Mouse (Mus musculus) hindbrain, embryonic 13.5 days (tissue): ENCODE measurements around the gene Ccnl1. TPM values are rescaled to one million over a fixed set of nuclear protein-coding genes. Genes with fewer than 3 reads are reported as not detected.
A peak's percentile ranks its signal among the peaks of the same experiment; 100 is the strongest.

Source experiments
- ATAC-seq: fragments of 200-750 bp; cut with Nextera tagmentation; 2 replicates; pipeline ENCODE4 v1.8.0; 2017; ENCODE audit warnings: moderate TSS enrichment; ENCODE audit not compliant: low FRiP score
- H3K27ac ChIP-seq: fragments of 300-500 bp; sonication (generic); 2 replicates; pipeline ENCODE4 v1.5.1; 2015; ENCODE audit warnings: inconsistent platforms, mild to moderate bottlenecking, moderate library complexity
- H3K27me3 ChIP-seq: fragments of 300-500 bp; sonication (generic); 2 replicates; pipeline ENCODE4 v1.6.1; 2015; ENCODE audit warnings: mild to moderate bottlenecking, inconsistent platforms
- H3K36me3 ChIP-seq: fragments of 300-500 bp; sonication (generic); 2 replicates; pipeline ENCODE4 v1.6.1; 2015; ENCODE audit warnings: mild to moderate bottlenecking, inconsistent platforms
- H3K4me1 ChIP-seq: fragments of 300-500 bp; sonication (generic); replicated peaks from 2 replicates; pipeline ENCODE4 v1.6.1; 2015; ENCODE audit warnings: inconsistent platforms
- H3K4me2 ChIP-seq: fragments of 300-500 bp; sonication (generic); 2 replicates; pipeline ENCODE4 v1.6.1; 2015; ENCODE audit warnings: inconsistent platforms, mild to moderate bottlenecking, moderate library complexity
- H3K4me3 ChIP-seq: fragments of 300-500 bp; sonication (generic); 2 replicates; pipeline ENCODE4 v1.5.1; 2015; ENCODE audit warnings: mild to moderate bottlenecking, inconsistent platforms
- H3K9ac ChIP-seq: fragments of 300-500 bp; sonication (generic); 2 replicates; pipeline ENCODE4 v1.6.1; 2015; ENCODE audit warnings: mild to moderate bottlenecking, inconsistent platforms
- H3K9me3 ChIP-seq: fragments of 300-500 bp; sonication (generic); 2 replicates; pipeline ENCODE4 v1.6.1; 2016; ENCODE audit warnings: inconsistent platforms
- WGBS: fragments of 180-500 bp; shearing (Covaris S2); methylation state at CpG from one replicate; pipeline ENCODE4 v1.1.7; 2015; 5-methylcytosine and 5-hydroxymethylcytosine counted together
- polyA plus RNA-seq: library from polyadenylated mRNA; unstranded; fragments of >200 nt; fragmentation: Nextera tagmentation; extraction: Ambion mirVana; gene quantifications from 2 replicates; pipeline ENCODE4 v1.2.1, GENCODE M21; 2015

Gene Ccnl1
- polyA plus RNA-seq, 1 experiment from 2014 or later: 80.9 TPM

GRCm38 (mm10) chr3:65930636-65931035 is 27.4 kb downstream of the Ccnl1 start:
- ATAC-seq: no peak
- H3K36me3 ChIP-seq: no peaks in the 10 kb centered on the region
- no peak overlapping the region for H3K27ac ChIP-seq
- H3K9me3 ChIP-seq: no peaks in the 10 kb centered on the region
- peaks cover 17% of the 10 kb centered on the region for H3K4me1 ChIP-seq
- 59% methylated on average over 8 of the region's 8 CpGs for WGBS
- no peak overlapping the region for H3K4me3 ChIP-seq
- peaks cover 9% of the 10 kb centered on the region for H3K27me3 ChIP-seq
- no peak overlapping the region for H3K9ac ChIP-seq
- H3K4me2 ChIP-seq: no peak overlapping the region

DNA sequence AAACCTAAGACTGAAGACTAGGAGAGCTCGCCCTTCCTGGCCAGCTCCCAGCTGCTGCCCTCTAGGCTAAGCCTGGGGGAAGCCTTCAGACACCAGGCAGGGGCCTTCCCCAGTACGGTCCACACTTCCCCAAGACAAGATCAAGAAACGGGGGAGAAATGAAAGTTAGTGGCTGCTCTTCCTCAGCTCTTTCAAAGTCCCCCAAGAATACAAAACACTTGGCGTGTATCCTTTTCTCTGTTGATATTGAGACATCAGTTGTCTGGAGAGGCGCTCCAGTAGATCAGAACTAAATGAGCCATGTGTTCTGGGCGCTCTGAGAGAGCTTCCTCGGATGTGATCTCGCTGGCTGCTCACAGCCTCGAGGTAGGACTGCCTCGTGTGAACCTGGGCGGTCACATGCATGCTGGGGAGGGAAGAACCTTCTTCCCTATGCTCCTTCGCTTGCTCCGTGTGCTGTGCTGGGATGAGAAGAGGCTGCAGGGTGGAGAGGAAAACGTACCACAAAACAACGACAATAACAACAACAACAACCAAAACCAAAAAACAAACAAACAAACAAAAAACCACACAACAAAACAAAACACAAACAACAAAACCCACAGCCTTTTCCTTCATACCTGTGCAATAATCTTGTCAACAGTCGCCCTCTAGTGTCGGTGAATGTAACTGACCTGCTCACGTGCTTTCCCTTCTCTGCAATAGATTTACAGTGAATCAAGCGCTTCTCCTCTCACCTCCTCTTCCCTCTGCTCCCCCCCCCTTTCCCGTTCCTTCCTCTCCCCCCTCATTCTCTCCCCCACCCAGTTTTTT is 28.0 kb downstream of the Ccnl1 start:
- 21% methylated on average over 20 of the region's 20 CpGs for WGBS
- Histone ChIP-seq H3K4me2 (peak overlapping the region; percentile 44), H3K9ac (no peak overlapping the region), H3K27me3 (peaks cover 9% of the 10 kb centered on the region), H3K4me3 (peak overlapping the region; percentile 14), H3K4me1 (peaks cover 17% of the 10 kb centered on the region), H3K9me3 (no peaks in the 10 kb centered on the region), H3K36me3 (no peaks in the 10 kb centered on the region), H3K27ac (no peak overlapping the region)
- ATAC-seq: peak; percentile 69

DNA sequence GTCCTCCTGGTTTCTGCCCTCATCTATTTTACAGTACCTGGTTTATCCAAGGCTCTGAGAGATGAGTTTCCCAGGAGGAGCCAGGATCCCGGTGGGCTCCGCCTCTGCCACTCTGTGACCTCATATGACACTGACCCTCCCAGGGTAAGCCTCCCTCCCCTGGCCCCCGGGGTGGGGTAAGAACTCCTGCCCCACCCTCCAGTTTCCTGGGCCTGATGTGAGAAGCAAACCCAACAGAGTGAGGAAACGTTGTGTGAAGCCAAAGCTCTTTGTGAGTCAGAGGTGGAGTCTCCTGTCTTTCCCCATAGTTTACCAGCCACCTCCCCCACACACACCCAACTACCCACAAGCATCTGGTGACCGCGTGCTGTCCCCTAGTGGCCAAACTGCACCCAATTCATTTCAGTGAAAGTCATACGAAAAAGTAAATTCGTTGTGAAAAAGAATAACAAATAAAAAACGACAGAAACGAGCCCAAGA is 28.7 kb downstream of the Ccnl1 start:
- Histone ChIP-seq H3K4me1 (peaks cover 17% of the 10 kb centered on the region), H3K9ac (no peak overlapping the region), H3K36me3 (no peaks in the 10 kb centered on the region), H3K4me3 (peak overlapping the region; percentile 14), H3K27ac (peak overlapping the region; percentile 68; the same call in 1 of the 2 replicates), H3K9me3 (no peaks in the 10 kb centered on the region), H3K27me3 (peaks cover 9% of the 10 kb centered on the region), H3K4me2 (peak overlapping the region; percentile 44)
- 2% methylated on average over 10 of the region's 10 CpGs for WGBS
- ATAC-seq: peak; percentile 84

DNA sequence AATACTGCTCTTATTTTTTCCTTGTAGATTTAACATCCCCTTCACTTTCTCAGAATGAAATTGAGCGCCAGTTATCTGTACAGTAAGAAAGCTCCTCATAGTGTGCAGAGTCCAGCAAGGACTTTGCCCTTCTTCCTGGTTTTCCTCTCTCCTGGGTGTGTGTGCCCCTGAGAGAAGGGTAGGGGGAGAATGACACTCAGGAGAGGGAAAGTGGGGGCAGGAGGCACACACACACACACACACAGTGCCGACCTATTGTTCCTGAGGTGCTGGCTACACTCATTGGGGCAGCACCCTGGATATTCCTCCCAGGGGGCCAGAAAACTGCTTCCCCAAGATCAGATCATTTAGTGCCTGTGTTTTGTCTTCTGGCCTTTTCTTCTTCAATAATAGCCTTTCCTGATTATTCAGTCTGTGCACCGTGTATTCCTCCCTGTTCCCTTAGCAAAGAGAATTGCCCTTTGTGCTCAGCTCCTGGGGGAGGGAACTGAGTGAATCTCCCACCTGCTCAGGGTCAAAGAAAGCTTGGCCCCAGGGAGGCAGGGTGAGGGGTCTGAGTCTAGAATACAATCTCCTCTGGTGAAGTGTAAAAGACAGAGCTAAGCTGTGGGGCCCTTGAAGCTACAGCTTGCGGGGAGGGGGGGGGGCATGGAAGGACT is 29.3 kb downstream of the Ccnl1 start:
- Histone ChIP-seq H3K9ac (0 out of 2 replicates have a peak overlapping the region, but pooled peaks have one; percentile 30), H3K9me3 (no peaks in the 10 kb centered on the region), H3K4me2 (peak overlapping the region; percentile 44), H3K36me3 (no peaks in the 10 kb centered on the region), H3K4me1 (peaks cover 17% of the 10 kb centered on the region), H3K27me3 (peaks cover 9% of the 10 kb centered on the region), H3K27ac (peak overlapping the region; percentile 68; the same call in 1 of the 2 replicates), H3K4me3 (no peak overlapping the region)
- peak; percentile 18; the same call in 1 of the 2 replicates for ATAC-seq
- 21% methylated on average over 4 of the region's 4 CpGs for WGBS

DNA sequence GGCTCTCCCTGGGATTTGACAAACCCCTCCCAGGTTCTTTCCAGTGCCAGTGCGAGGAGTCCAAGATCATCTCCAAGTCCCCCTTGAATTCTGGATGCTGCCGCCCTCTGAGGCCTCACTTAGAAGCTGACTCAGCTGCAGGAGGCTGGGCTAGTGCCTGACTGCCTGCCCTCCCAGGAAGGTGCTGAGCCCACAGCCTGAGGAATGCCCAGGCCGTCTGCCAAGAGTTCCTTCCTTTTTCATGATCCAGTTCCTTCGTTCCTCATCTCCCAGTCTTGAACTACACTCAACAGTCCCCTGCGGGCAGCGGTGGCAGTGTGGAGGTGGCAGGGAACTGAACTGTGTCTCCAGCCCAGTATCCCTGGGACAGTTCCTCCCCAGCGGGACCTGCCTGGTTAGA is 30.4 kb downstream of the Ccnl1 start:
- peaks cover 9% of the 10 kb centered on the region for H3K27me3 ChIP-seq
- no peak overlapping the region for H3K9ac ChIP-seq
- H3K27ac ChIP-seq: no peak overlapping the region
- no peak for ATAC-seq
- no peaks in the 10 kb centered on the region for H3K9me3 ChIP-seq
- WGBS: 59% methylated on average over 7 of the region's 7 CpGs
- H3K4me2 ChIP-seq: no peak overlapping the region
- H3K36me3 ChIP-seq: no peaks in the 10 kb centered on the region
- H3K4me3 ChIP-seq: no peak overlapping the region
- H3K4me1 ChIP-seq: peaks cover 17% of the 10 kb centered on the region

GRCm38 (mm10) chr3:65927101-65927501 is 30.9 kb downstream of the Ccnl1 start:
- no peak overlapping the region for H3K4me3 ChIP-seq
- ATAC-seq: no peak
- H3K36me3 ChIP-seq: no peaks in the 10 kb centered on the region
- no peaks in the 10 kb centered on the region for H3K9me3 ChIP-seq
- no peak overlapping the region for H3K27ac ChIP-seq
- 82% methylated on average over 4 of the region's 4 CpGs for WGBS
- H3K4me2 ChIP-seq: no peak overlapping the region
- H3K9ac ChIP-seq: no peak overlapping the region
- H3K4me1 ChIP-seq: peaks cover 17% of the 10 kb centered on the region
- H3K27me3 ChIP-seq: peaks cover 9% of the 10 kb centered on the region

DNA sequence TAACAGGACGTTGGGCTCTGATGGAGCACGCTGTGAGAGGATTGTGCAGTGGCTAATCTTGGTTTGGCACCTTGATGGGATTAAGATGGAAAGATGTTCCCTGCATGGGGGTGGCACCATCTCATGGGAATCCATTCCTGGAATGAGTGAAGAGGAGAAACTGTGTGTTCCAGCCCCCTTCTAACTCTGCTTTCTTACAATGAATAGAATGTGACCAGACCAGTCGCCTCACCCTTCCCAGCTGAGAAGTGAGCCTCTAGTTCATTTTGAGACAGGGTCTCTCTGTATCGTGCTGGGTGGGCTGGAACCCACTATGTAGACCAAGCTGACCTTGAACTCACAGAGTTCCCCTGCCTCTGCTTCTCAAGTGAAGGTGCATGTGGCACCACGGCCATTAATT is 31.6 kb downstream of the Ccnl1 start:
- Histone ChIP-seq H3K27ac (no peak overlapping the region), H3K4me3 (no peak overlapping the region), H3K4me1 (peaks cover 17% of the 10 kb centered on the region), H3K27me3 (peaks cover 6% of the 10 kb centered on the region), H3K36me3 (no peaks in the 10 kb centered on the region), H3K9me3 (no peaks in the 10 kb centered on the region), H3K4me2 (no peak overlapping the region), H3K9ac (no peak overlapping the region)
- ATAC-seq: no peak
- 94% methylated on average over 5 of the region's 5 CpGs for WGBS

DNA sequence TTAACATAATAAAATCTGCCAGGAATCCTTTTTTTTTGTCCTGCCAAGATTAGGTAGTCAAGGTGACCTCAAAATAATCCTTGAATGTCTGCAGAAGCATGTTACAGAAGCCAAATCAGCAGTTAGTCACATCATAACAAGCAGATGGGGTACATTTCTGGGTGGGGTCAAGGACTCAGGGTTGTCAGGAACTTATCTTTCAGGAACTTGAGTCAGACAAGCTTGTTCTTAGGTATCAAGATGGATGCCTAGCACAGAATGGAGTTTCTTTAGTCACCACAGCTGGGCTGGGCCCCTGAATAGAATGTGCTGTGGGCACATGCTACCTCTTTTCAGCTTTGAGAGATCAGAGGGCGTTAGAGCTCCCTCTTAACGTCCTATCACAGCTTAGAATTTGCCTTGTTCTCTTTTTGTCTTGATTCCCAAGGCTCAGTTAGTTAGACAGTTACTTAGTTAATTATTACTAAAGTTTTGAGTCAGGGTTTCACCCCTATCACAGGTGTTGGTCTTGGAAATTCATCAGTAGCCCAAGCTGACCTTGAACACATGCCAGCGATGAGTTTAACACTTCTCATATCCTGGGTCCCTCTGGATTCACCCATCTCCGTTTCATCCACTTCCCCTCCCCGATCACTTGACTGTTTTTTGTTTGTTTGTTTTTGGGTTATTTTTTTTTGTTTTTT is 32.9 kb downstream of the Ccnl1 start:
- 77% methylated on average over 5 of the region's 5 CpGs for WGBS
- no peak overlapping the region for H3K4me3 ChIP-seq
- H3K27ac ChIP-seq: no peak overlapping the region
- peaks cover 4% of the 10 kb centered on the region; the same call in 1 of the 2 replicates for H3K27me3 ChIP-seq
- H3K4me1 ChIP-seq: peaks cover 17% of the 10 kb centered on the region
- H3K36me3 ChIP-seq: no peaks in the 10 kb centered on the region
- no peak overlapping the region for H3K4me2 ChIP-seq
- no peaks in the 10 kb centered on the region for H3K9me3 ChIP-seq
- no peak overlapping the region for H3K9ac ChIP-seq
- ATAC-seq: no peak

DNA sequence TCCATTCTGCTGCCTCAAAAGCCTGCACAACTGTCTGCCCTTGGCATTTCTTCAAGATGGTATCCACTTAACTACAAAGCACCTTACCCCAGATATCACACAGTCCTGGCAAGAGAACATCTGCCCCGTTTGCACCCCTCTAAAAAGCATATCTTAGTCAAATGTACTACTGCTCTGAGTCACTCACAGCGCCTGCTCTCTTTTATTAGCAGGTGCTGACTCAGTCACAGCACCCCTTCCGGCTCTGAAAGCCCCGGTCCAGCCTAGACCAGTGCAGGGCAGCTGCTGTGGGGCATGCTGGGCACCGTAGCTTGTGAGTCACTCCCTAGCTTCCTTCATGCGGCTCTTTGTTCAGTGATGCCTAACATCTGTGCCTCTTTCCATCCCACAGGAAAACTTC is 35.6 kb downstream of the Ccnl1 start:
- Histone ChIP-seq H3K4me2 (no peak overlapping the region), H3K4me3 (no peak overlapping the region), H3K36me3 (no peaks in the 10 kb centered on the region), H3K27ac (no peak overlapping the region), H3K27me3 (no peaks in the 10 kb centered on the region), H3K9ac (no peak overlapping the region), H3K9me3 (no peaks in the 10 kb centered on the region), H3K4me1 (no peaks in the 10 kb centered on the region)
- 63% methylated on average over 6 of the region's 6 CpGs for WGBS
- ATAC-seq: no peak

DNA sequence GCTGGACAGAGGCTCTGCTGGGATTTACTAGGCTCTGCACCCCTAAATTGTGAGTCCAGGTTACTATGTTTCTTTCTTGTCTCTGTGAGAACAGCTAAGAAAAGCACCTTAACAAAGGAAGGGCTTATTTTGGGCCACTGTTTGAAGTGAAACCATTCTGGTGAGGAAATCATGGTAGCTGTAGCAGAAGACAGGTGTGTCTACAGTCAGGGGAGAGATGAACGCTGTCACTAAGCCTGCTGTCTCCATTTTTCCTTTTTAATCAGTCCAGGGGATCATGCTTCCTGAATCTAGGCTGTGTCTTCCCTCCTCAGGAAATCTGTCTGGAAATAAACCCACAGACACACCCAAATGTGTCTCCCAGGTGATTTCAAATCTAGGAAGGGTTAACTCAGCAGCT is 36.4 kb downstream of the Ccnl1 start:
- no peak for ATAC-seq
- Histone ChIP-seq H3K27ac (no peak overlapping the region), H3K27me3 (no peaks in the 10 kb centered on the region), H3K9me3 (no peaks in the 10 kb centered on the region), H3K4me3 (no peak overlapping the region), H3K4me2 (no peak overlapping the region), H3K9ac (no peak overlapping the region), H3K4me1 (no peaks in the 10 kb centered on the region), H3K36me3 (no peaks in the 10 kb centered on the region)
- WGBS: 89% methylated on average over 1 of the region's 1 CpGs

DNA sequence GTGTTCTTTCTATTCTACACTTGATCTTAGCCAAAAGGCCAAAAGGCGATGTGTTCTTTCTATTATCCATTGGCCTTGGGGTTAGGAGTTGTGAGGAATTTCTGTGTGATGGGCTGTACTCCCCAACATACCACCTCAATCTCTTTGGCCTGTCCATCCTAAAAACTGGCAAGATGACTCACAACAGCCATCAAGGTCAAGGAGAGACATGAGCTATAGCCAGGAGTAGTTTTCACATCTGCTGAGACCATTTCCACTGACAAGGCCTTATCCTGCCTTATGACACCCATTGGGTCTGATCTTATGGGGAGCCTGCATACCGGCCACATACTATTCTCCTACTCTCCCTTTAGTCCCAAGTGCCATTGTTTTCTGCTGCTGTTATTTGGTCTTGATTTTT is 39.0 kb downstream of the Ccnl1 start:
- no peaks in the 10 kb centered on the region for H3K9me3 ChIP-seq
- H3K27me3 ChIP-seq: no peaks in the 10 kb centered on the region
- no peak for ATAC-seq
- H3K4me3 ChIP-seq: no peak overlapping the region
- H3K9ac ChIP-seq: no peak overlapping the region
- WGBS: 93% methylated on average over 2 of the region's 2 CpGs
- H3K27ac ChIP-seq: no peak overlapping the region
- no peak overlapping the region for H3K4me2 ChIP-seq
- H3K4me1 ChIP-seq: no peaks in the 10 kb centered on the region
- no peaks in the 10 kb centered on the region for H3K36me3 ChIP-seq

GRCm38 (mm10) chr3:65912928-65913327 is 45.1 kb downstream of the Ccnl1 start:
- H3K9me3 ChIP-seq: no peaks in the 10 kb centered on the region
- H3K9ac ChIP-seq: no peak overlapping the region

More at GRCm38 (mm10) chr3:65912928-65913327, 45.1 kb downstream of the Ccnl1 start:
- Histone ChIP-seq H3K27me3 (no peaks in the 10 kb centered on the region), H3K4me2 (no peak overlapping the region), H3K4me1 (no peaks in the 10 kb centered on the region), H3K4me3 (no peak overlapping the region), H3K27ac (no peak overlapping the region), H3K36me3 (no peaks in the 10 kb centered on the region)
- ATAC-seq: no peak
- WGBS: 73% methylated on average over 4 of the region's 4 CpGs
